Mouse (Mus musculus) brain, embryonic 14.5 days (tissue): ENCODE measurements at regions not wholly inside any gene's neighbourhood (a gene's known extent, or its start where the extent isn't known, plus 50 kb on each side); places are given as distances from the start of the nearest gene placed in this dataset.

Experiments used
- CTCF ChIP-seq: fragments of 200-500 bp; IDR thresholded peaks from 2 replicates; pipeline ENCODE4 v1.5.1; 2012; ENCODE audit warnings: inconsistent platforms, mild to moderate bottlenecking, moderate library complexity, borderline replicate concordance; ENCODE audit not compliant: insufficient read depth, insufficient read length; ENCODE audit errors: extremely low read depth
- POLR2A ChIP-seq: fragments of 200-500 bp; IDR thresholded peaks from 2 replicates; pipeline ENCODE4 v1.6.1; 2012; ENCODE audit warnings: mild to moderate bottlenecking, inconsistent platforms, borderline replicate concordance; ENCODE audit not compliant: poor library complexity, insufficient read depth, insufficient read length, severe bottlenecking; ENCODE audit errors: extremely low read depth

DNA sequence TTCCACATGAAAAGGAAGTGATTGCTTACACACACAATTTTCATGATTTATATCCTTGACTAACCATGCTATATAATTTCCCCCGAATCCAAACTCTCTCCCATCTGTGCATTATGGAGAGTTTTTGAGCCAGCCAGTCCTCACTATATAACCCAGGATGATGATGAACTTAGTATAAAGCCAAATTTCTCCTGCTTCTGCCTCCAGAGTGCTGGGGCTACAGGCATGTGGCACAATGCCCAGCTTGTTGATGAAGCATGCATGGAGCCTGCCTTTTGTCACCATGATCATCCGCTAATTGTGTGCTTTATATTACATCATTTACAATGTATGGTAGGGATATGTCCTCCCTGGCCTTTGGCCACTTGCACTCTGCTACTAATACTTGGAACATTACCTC is 187.4 kb upstream of the Wdfy3 start:
- no peak for TF ChIP-seq POLR2A
- no peak for TF ChIP-seq CTCF
